Mouse (Mus musculus) midbrain, embryonic 14.5 days (tissue): ENCODE results near the gene Tex29. TPM values are rescaled to one million over a fixed set of nuclear protein-coding genes. Genes with fewer than 3 reads are reported as not detected.

Experiments used
- ATAC-seq: fragments of 200-750 bp; cut with Nextera tagmentation; 2 replicates; pipeline ENCODE4 v1.8.0; 2017; ENCODE audit warnings: moderate number of reproducible peaks, moderate library complexity; ENCODE audit not compliant: low FRiP score, low TSS enrichment
- DNase-seq: peaks from one replicate; pipeline ENCODE4 v3.0.0-alpha.2; 2015
- H3K27ac ChIP-seq: fragments of 300-500 bp; sonication (generic); replicated peaks from 2 replicates; pipeline ENCODE4 v1.5.1; 2014; ENCODE audit warnings: mild to moderate bottlenecking, low read depth, low read length, moderate library complexity
- H3K27me3 ChIP-seq: fragments of 300-500 bp; sonication (generic); 2 replicates; pipeline ENCODE4 v1.6.1; 2014; ENCODE audit warnings: low read length, control low read depth, mixed read lengths; ENCODE audit not compliant: control insufficient read depth, insufficient read depth
- H3K36me3 ChIP-seq: fragments of 300-500 bp; sonication (generic); 2 replicates; pipeline ENCODE4 v1.6.1; 2014; ENCODE audit warnings: low read length, control low read depth; ENCODE audit not compliant: control insufficient read depth, insufficient read depth
- H3K4me1 ChIP-seq: fragments of 300-500 bp; sonication (generic); 2 replicates; pipeline ENCODE4 v1.6.1; 2014; ENCODE audit warnings: mild to moderate bottlenecking, antibody characterized with exemption, low read length, control low read depth; ENCODE audit not compliant: control insufficient read depth, insufficient read depth
- H3K4me2 ChIP-seq: fragments of 300-500 bp; sonication (generic); 2 replicates; pipeline ENCODE4 v1.6.1; 2014; ENCODE audit warnings: mild to moderate bottlenecking, low read length, moderate library complexity
- H3K4me3 ChIP-seq: fragments of 300-500 bp; sonication (generic); replicated peaks from 2 replicates; pipeline ENCODE4 v1.5.1; 2014; ENCODE audit warnings: low read depth, low read length
- H3K9ac ChIP-seq: fragments of 300-500 bp; sonication (generic); replicated peaks from 2 replicates; pipeline ENCODE4 v1.6.1; 2014; ENCODE audit warnings: mild to moderate bottlenecking, low read length, moderate library complexity
- H3K9me3 ChIP-seq: fragments of 300-500 bp; sonication (generic); 2 replicates; pipeline ENCODE4 v1.6.1; 2016; ENCODE audit warnings: low read length, control low read depth, mixed read lengths; ENCODE audit not compliant: control insufficient read depth
- WGBS: fragments of 180-500 bp; shearing (Covaris S2); extraction: QIAGEN DNeasy Blood & Tissue Kit; methylation state at CpG from one replicate; pipeline ENCODE4 v1.1.7; 2014; 5-methylcytosine and 5-hydroxymethylcytosine counted together
- polyA plus RNA-seq: library from polyadenylated mRNA; unstranded; fragments of >200 nt; fragmentation: Nextera tagmentation; extraction: Ambion mirVana; gene quantifications from 2 replicates; pipeline ENCODE4 v1.2.1, GENCODE M21; 2014

Tex29 gene
- polyA plus RNA-seq, 1 experiment from 2014 or later: not detected

GRCm38 (mm10) chr8:11822550-11823060 lies 17.7 kb upstream of the Tex29 start:
- Histone ChIP-seq H3K4me3 (no peak overlapping the region), H3K9ac (no peak overlapping the region), H3K36me3 (peaks cover 94% of the 10 kb centered on the region), H3K4me1 (no peaks in the 10 kb centered on the region), H3K27me3 (no peaks in the 10 kb centered on the region), H3K27ac (no peak overlapping the region), H3K9me3 (no peaks in the 10 kb centered on the region), H3K4me2 (no peak overlapping the region)
- DNase-seq (no peak), ATAC-seq (no peak)
- 92% methylated on average over 9 of the region's 9 CpGs for WGBS

- Histone ChIP-seq H3K9me3 (no peaks in the 10 kb centered on the region), H3K27me3 (no peaks in the 10 kb centered on the region), H3K4me1 (peaks cover 12% of the 10 kb centered on the region), H3K4me2 (no peak overlapping the region), H3K36me3 (peaks cover 71% of the 10 kb centered on the region), H3K9ac (no peak overlapping the region), H3K27ac (no peak overlapping the region), H3K4me3 (no peak overlapping the region)
- DNase-seq (no peak), ATAC-seq (no peak)
- 81% methylated on average over 3 of the region's 3 CpGs for WGBS
These were observed 14.5 kb upstream of the Tex29 start for GRCm38 (mm10) chr8:11825756-11826155.

GRCm38 (mm10) chr8:11827312-11827711 lies 13.0 kb upstream of the Tex29 start:
- no peaks in the 10 kb centered on the region for H3K27me3 ChIP-seq
- DNase-seq (peak; percentile 17), ATAC-seq (no peak)
- no peaks in the 10 kb centered on the region for H3K9me3 ChIP-seq
- no peak overlapping the region for H3K4me2 ChIP-seq
- H3K27ac ChIP-seq: no peak overlapping the region
- H3K36me3 ChIP-seq: peaks cover 70% of the 10 kb centered on the region
- no peak overlapping the region for H3K9ac ChIP-seq
- H3K4me1 ChIP-seq: peaks cover 16% of the 10 kb centered on the region
- 67% methylated on average over 3 of the region's 3 CpGs for WGBS
- H3K4me3 ChIP-seq: no peak overlapping the region

- H3K36me3 ChIP-seq: peaks cover 71% of the 10 kb centered on the region
- H3K9me3 ChIP-seq: no peaks in the 10 kb centered on the region
- no peak overlapping the region for H3K4me3 ChIP-seq
- H3K27me3 ChIP-seq: no peaks in the 10 kb centered on the region
- peak; percentile 62 for DNase-seq
- H3K9ac ChIP-seq: peak overlapping the region; percentile 18; the same call in 1 of the 2 replicates
- H3K4me1 ChIP-seq: peaks cover 16% of the 10 kb centered on the region
- peak; percentile 77 for ATAC-seq
- peak overlapping the region; percentile 77 for H3K27ac ChIP-seq
- 32% methylated on average over 16 of the region's 16 CpGs for WGBS
- H3K4me2 ChIP-seq: no peak overlapping the region
These were observed 9.8 kb upstream of the Tex29 start for GRCm38 (mm10) chr8:11830214-11831046.

GRCm38 (mm10) chr8:11831174-11831573 lies 9.1 kb upstream of the Tex29 start:
- no peak for DNase-seq
- Histone ChIP-seq H3K9me3 (no peaks in the 10 kb centered on the region), H3K36me3 (peaks cover 69% of the 10 kb centered on the region), H3K4me2 (no peak overlapping the region), H3K4me3 (no peak overlapping the region), H3K4me1 (peaks cover 16% of the 10 kb centered on the region), H3K9ac (peak overlapping the region; percentile 23; the same call in 1 of the 2 replicates), H3K27me3 (no peaks in the 10 kb centered on the region), H3K27ac (peak overlapping the region; percentile 77)
- no peak for ATAC-seq
- 94% methylated on average over 10 of the region's 10 CpGs for WGBS

GRCm38 (mm10) chr8:11831939-11832338 lies 8.3 kb upstream of the Tex29 start:
- no peak for DNase-seq
- Histone ChIP-seq H3K27ac (no peak overlapping the region), H3K9ac (no peak overlapping the region), H3K27me3 (no peaks in the 10 kb centered on the region), H3K36me3 (peaks cover 61% of the 10 kb centered on the region), H3K4me3 (no peak overlapping the region), H3K4me1 (peaks cover 16% of the 10 kb centered on the region), H3K4me2 (no peak overlapping the region), H3K9me3 (no peaks in the 10 kb centered on the region)
- WGBS: 90% methylated on average over 5 of the region's 5 CpGs
- ATAC-seq: no peak

- no peak overlapping the region for H3K4me3 ChIP-seq
- H3K4me2 ChIP-seq: no peak overlapping the region
- H3K27me3 ChIP-seq: no peaks in the 10 kb centered on the region
- no peaks in the 10 kb centered on the region for H3K9me3 ChIP-seq
- no peak for DNase-seq
- peaks cover 16% of the 10 kb centered on the region for H3K4me1 ChIP-seq
- peaks cover 58% of the 10 kb centered on the region for H3K36me3 ChIP-seq
- H3K27ac ChIP-seq: no peak overlapping the region
- 95% methylated on average over 4 of the region's 4 CpGs for whole genome bisulfite sequencing
- H3K9ac ChIP-seq: no peak overlapping the region
- no peak for ATAC-seq
These were observed 7.1 kb upstream of the Tex29 start for GRCm38 (mm10) chr8:11833157-11833556.

GRCm38 (mm10) chr8:11834200-11834599 lies 6.1 kb upstream of the Tex29 start:
- DNase-seq (no peak), ATAC-seq (no peak)
- 89% methylated on average over 5 of the region's 5 CpGs for WGBS
- no peak overlapping the region for H3K4me3 ChIP-seq
- H3K4me1 ChIP-seq: peaks cover 16% of the 10 kb centered on the region
- no peak overlapping the region for H3K9ac ChIP-seq
- no peak overlapping the region for H3K27ac ChIP-seq
- H3K27me3 ChIP-seq: no peaks in the 10 kb centered on the region
- no peaks in the 10 kb centered on the region for H3K9me3 ChIP-seq
- H3K4me2 ChIP-seq: no peak overlapping the region
- peaks cover 50% of the 10 kb centered on the region for H3K36me3 ChIP-seq

- DNase-seq (no peak), ATAC-seq (no peak)
- Histone ChIP-seq H3K4me1 (peaks cover 15% of the 10 kb centered on the region), H3K9ac (no peak overlapping the region), H3K27me3 (no peaks in the 10 kb centered on the region), H3K9me3 (no peaks in the 10 kb centered on the region), H3K4me3 (no peak overlapping the region), H3K4me2 (no peak overlapping the region), H3K36me3 (peaks cover 50% of the 10 kb centered on the region), H3K27ac (no peak overlapping the region)
- WGBS: 91% methylated on average over 16 of the region's 16 CpGs
These were observed 5.6 kb upstream of the Tex29 start for GRCm38 (mm10) chr8:11834691-11835090.
